Mouse (Mus musculus) forelimb bud, embryonic 11.5 days (tissue): ENCODE results near the gene Zfp362.

Source experiments
- DNase-seq: peaks from one replicate; pipeline ENCODE4 v3.0.0-alpha.2; 2012; ENCODE audit warnings: low read depth, low spot score

Zfp362 gene

GRCm38 (mm10) chr4:128801675-128802465 is 4.0 kb downstream of the Zfp362 start:
- no peak for DNase-seq

GRCm38 (mm10) chr4:128796788-128797187 is 9.1 kb downstream of the Zfp362 start:
- DNase-seq: no peak

DNA sequence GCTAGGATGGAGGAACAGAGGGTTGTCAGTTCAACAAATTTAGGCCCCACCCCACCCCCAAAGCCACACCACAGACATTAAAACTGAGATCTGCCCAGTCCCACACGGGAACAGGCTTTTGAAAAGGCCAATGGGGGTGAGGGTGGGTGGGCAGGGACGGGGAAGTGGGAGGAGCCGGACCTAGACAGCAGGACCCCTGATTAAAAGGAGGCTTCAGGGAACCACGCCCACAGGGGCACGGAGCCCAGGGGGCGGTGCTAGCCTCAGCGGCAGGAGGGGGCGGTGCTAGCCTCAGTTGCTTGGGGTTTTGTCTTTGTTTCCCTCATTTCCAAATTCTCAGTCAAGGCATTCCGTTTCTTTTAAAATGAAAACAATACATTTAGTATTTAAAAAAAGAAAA is 10.2 kb downstream of the Zfp362 start:
- DNase-seq: peak; percentile 49

- no peak for DNase-seq
Measured at GRCm38 (mm10) chr4:128794198-128794597, 11.6 kb downstream of the Zfp362 start.

DNA sequence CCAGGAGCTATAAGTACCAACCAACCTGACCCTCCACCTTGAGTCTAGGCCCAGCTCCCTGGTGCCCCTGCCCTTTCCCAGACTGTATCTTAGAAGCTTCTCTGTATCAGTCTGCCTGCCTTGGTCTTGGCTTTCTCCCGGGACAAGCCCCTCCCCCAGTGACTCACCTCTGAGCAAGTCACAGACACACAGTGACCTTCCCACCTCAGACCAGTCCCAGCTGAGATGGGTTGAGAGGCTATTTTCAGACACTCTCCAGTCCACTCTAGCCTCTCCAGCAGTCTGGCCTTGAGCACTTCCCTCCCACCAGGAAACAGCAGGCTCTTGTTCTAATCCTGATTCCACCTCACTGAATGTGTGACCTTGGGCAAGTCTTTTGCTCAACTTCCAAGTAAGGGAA is 12.1 kb downstream of the Zfp362 start:
- DNase-seq: no peak

- DNase-seq: no peak
Measured at GRCm38 (mm10) chr4:128789646-128790045, 16.2 kb downstream of the Zfp362 start.

- no peak for DNase-seq
Measured at GRCm38 (mm10) chr4:128788108-128788507, 17.7 kb downstream of the Zfp362 start.

GRCm38 (mm10) chr4:128787023-128787939 is 18.6 kb downstream of the Zfp362 start:
- DNase-seq: no peak

GRCm38 (mm10) chr4:128785921-128786654 is 19.8 kb downstream of the Zfp362 start:
- DNase-seq: no peak

DNA sequence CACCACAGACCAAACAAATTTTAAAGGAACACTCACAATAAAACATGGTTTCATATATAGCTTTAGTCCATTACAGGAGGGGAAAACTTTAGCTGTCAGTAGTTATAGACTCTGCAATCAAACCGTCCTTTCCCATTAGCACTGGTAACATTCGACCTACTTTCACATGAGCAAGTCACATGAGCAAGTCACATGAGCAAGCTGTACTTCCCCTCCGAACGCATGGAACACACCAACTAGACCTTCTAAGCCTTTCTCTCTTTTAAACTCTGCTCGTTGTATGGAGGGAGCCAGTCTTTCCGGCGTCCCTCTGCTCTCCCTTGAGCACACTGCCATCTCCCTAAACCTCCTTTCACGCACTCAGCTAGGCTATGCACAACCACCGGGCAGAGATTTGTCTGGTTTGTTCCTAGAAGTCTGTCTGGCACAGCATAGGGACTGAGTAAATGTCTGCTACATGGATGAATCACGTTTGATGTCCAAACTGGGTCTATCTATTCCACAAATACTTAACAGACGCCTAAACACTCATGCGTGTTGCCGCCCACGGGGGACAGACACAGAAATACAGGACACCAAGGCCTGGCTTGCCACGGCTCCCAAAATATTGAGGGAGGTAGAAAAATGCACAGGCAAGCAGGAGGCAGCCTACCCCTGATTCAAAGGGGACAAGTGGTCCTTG is 20.8 kb downstream of the Zfp362 start:
- no peak for DNase-seq

- no peak for DNase-seq
Measured at GRCm38 (mm10) chr4:128782645-128783044, 23.2 kb downstream of the Zfp362 start.

DNA sequence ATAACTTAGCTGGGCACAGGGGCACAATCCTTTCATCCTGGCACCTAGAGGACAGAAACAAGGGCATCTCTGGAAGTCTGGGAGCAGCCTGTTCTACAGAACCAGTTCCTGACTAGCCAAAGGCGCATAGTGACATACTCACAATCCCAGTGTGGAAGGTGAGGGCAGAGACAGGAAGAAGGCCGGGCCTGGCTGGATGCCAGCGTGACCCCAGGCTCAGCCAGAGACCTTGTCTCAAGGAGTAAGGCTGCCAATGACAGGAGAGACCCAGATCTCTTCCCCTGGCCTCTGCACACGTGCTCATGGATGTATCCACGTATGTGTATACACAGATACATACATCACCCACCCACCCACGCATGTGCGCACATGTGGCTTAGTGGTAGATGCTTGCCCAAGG is 23.8 kb downstream of the Zfp362 start:
- no peak for DNase-seq

DNA sequence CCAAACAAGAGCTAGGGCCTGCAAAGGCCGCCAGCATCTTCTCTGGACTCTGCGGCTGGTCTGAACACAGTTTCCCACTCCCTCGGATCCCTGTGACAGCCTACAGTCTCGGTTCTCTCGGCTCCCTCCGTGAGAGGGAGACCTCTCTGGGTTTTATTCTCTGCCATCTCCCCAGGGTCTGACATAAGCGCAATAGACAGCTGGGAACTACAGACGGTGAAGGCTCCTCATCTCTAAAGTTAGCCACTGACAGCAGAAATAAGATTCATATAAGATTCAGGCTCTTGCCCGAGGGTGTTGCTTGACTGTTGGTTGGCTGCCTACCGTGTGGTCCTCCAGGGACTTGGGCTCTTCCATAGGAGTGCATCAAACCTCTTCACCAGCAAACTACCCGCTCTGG is 28.3 kb downstream of the Zfp362 start:
- no peak for DNase-seq

- DNase-seq: peak; percentile 77
Measured at GRCm38 (mm10) chr4:128776568-128777289, 29.1 kb downstream of the Zfp362 start.

DNA sequence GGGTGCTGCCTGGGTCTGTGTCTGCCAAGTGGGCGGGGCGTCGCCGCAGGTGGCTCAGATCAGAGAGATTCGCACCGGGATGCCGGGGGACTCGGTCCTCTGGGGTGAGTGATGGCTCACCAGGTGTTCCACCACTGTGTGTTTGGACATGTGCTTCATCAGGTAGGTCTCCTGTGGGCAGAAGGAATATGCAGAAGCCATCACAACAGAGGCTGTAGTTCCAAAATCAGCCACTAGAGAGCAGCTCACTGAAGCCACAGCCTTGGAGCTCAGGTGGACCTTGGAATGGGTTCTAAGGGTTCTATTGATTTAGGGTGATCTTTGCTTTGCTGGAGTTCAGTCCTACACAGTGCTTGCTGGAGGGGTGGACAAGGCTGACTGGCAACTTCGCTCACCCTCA is 31.4 kb downstream of the Zfp362 start:
- DNase-seq: peak; percentile 58

DNA sequence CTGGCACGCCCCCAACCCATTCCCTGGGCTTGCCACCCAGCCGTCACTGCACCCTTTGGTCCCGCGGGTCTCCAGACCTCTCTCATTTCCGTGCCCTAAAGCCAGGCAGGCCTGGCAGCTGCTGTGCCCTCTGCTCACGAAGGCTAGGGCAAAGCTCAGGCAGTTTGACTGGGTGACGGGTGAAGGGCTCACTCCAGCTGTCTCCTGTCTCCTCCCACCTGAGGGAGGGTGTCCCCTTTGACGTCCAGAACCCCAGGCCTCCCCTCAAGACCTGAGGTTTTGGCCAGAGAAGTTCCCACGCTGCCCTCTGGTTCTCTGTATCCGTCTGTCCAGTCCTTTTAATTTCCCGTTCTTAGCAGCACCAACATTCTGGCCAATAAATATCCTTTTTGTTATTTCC is 32.0 kb downstream of the Zfp362 start:
- DNase-seq: no peak

GRCm38 (mm10) chr4:128770698-128771097 is 35.1 kb downstream of the Zfp362 start:
- no peak for DNase-seq

- no peak for DNase-seq
Measured at GRCm38 (mm10) chr4:128769569-128770355, 36.1 kb downstream of the Zfp362 start.

DNA sequence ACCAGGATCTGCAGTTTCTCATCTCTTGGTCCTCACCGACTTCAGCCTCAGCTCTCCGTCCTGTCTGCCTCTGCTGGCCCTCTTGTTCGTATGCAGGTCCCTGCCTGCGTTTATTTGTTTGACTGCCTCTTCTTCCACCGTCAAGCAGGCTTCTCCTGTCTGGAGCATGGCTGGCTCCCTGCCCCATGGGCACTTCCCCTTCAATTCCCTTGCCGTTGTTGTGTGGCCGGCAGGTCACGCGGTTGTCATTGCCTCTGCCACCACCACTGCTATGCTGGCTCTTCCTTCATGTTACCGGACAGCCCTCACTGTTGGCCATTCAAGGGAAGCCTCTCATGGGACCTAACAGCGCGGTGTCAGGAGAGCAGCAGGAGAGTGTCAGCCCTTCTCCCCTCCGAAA is 37.7 kb downstream of the Zfp362 start:
- DNase-seq: no peak

- DNase-seq: no peak
Measured at GRCm38 (mm10) chr4:128766929-128767328, 38.9 kb downstream of the Zfp362 start.
